Mouse (Mus musculus) neural tube, embryonic 13.5 days (tissue): ENCODE results near the gene Dab1. TPM values are rescaled to one million over a fixed set of nuclear protein-coding genes. Genes with fewer than 3 reads are reported as not detected.

Source experiments
- ATAC-seq: fragments of 200-750 bp; cut with Nextera tagmentation; 2 replicates; pipeline ENCODE4 v1.8.0; 2017; ENCODE audit warnings: low read depth, mild to moderate bottlenecking, moderate TSS enrichment, moderate library complexity
- H3K27ac ChIP-seq: fragments of 300-500 bp; sonication (generic); replicated peaks from 2 replicates; pipeline ENCODE4 v1.5.1; 2015; ENCODE audit warnings: moderate library complexity, mild to moderate bottlenecking, inconsistent platforms
- H3K27me3 ChIP-seq: fragments of 300-500 bp; sonication (generic); 2 replicates; pipeline ENCODE4 v1.6.1; 2015; ENCODE audit warnings: mild to moderate bottlenecking, inconsistent platforms
- H3K36me3 ChIP-seq: fragments of 300-500 bp; sonication (generic); 2 replicates; pipeline ENCODE4 v1.6.1; 2015; ENCODE audit warnings: mild to moderate bottlenecking, inconsistent platforms
- H3K4me1 ChIP-seq: fragments of 300-500 bp; sonication (generic); replicated peaks from 2 replicates; pipeline ENCODE4 v1.6.1; 2015; ENCODE audit warnings: inconsistent platforms
- H3K4me2 ChIP-seq: fragments of 300-500 bp; sonication (generic); 2 replicates; pipeline ENCODE4 v1.6.1; 2015; ENCODE audit warnings: inconsistent platforms, mild to moderate bottlenecking, moderate library complexity
- H3K4me3 ChIP-seq: fragments of 300-500 bp; sonication (generic); 2 replicates; pipeline ENCODE4 v1.5.1; 2015; ENCODE audit warnings: mild to moderate bottlenecking, inconsistent platforms
- H3K9ac ChIP-seq: fragments of 300-500 bp; sonication (generic); 2 replicates; pipeline ENCODE4 v1.6.1; 2015; ENCODE audit warnings: moderate library complexity, mild to moderate bottlenecking, inconsistent platforms
- H3K9me3 ChIP-seq: fragments of 300-500 bp; sonication (generic); 2 replicates; pipeline ENCODE4 v1.6.1; 2016; ENCODE audit warnings: inconsistent platforms
- WGBS: fragments of 180-500 bp; shearing (Covaris S2); methylation state at CpG from one replicate; pipeline ENCODE4 v1.1.7; 2015; 5-methylcytosine and 5-hydroxymethylcytosine counted together
- polyA plus RNA-seq: library from polyadenylated mRNA; unstranded; fragments of >200 nt; fragmentation: Nextera tagmentation; extraction: Ambion mirVana; gene quantifications from 2 replicates; pipeline ENCODE4 v1.2.1, GENCODE M21; 2015

Dab1 gene
- polyA plus RNA-seq, 1 experiment from 2014 or later, result 46.6 TPM

GRCm38 (mm10) chr4:104691026-104691425 lies 1071.9 kb downstream of the Dab1 start:
- Histone ChIP-seq H3K4me1 (peaks cover 29% of the 10 kb centered on the region), H3K4me3 (no peak overlapping the region), H3K9ac (no peak overlapping the region), H3K36me3 (no peaks in the 10 kb centered on the region), H3K27ac (no peak overlapping the region), H3K27me3 (no peaks in the 10 kb centered on the region), H3K9me3 (no peaks in the 10 kb centered on the region), H3K4me2 (no peak overlapping the region)
- no peak for ATAC-seq
- 86% methylated on average over 7 of the region's 7 CpGs for WGBS

- H3K4me1 ChIP-seq, result peaks cover 11% of the 10 kb centered on the region
- H3K9ac ChIP-seq, result no peak overlapping the region
- no peaks in the 10 kb centered on the region for H3K27me3 ChIP-seq
- WGBS, result 78% methylated on average over 11 of the region's 11 CpGs
- ATAC-seq, result no peak
- no peaks in the 10 kb centered on the region for H3K9me3 ChIP-seq
- no peaks in the 10 kb centered on the region for H3K36me3 ChIP-seq
- no peak overlapping the region for H3K27ac ChIP-seq
- no peak overlapping the region for H3K4me2 ChIP-seq
- no peak overlapping the region for H3K4me3 ChIP-seq
Observed at GRCm38 (mm10) chr4:104694188-104694587, 1075.0 kb downstream of the Dab1 start.

GRCm38 (mm10) chr4:104696522-104696921 lies 1077.4 kb downstream of the Dab1 start:
- H3K36me3 ChIP-seq, result no peaks in the 10 kb centered on the region
- no peaks in the 10 kb centered on the region for H3K9me3 ChIP-seq
- 93% methylated on average over 3 of the region's 3 CpGs for WGBS
- H3K27ac ChIP-seq, result no peak overlapping the region
- H3K4me2 ChIP-seq, result no peak overlapping the region
- no peak overlapping the region for H3K4me3 ChIP-seq
- H3K27me3 ChIP-seq, result no peaks in the 10 kb centered on the region
- H3K9ac ChIP-seq, result no peak overlapping the region
- H3K4me1 ChIP-seq, result peaks cover 8% of the 10 kb centered on the region
- no peak for ATAC-seq

- 70% methylated on average over 4 of the region's 4 CpGs for WGBS
- peaks cover 14% of the 10 kb centered on the region for H3K4me1 ChIP-seq
- H3K36me3 ChIP-seq, result no peaks in the 10 kb centered on the region
- no peak overlapping the region for H3K9ac ChIP-seq
- no peak overlapping the region for H3K4me2 ChIP-seq
- ATAC-seq, result no peak
- H3K4me3 ChIP-seq, result no peak overlapping the region
- H3K27me3 ChIP-seq, result no peaks in the 10 kb centered on the region
- no peak overlapping the region for H3K27ac ChIP-seq
- H3K9me3 ChIP-seq, result no peaks in the 10 kb centered on the region
Observed at GRCm38 (mm10) chr4:104697703-104698102, 1078.5 kb downstream of the Dab1 start.

- Histone ChIP-seq H3K36me3 (no peaks in the 10 kb centered on the region), H3K27me3 (no peaks in the 10 kb centered on the region; the same call in 1 of the 2 replicates), H3K9ac (no peak overlapping the region), H3K27ac (no peak overlapping the region), H3K4me2 (no peak overlapping the region), H3K4me3 (no peak overlapping the region), H3K9me3 (no peaks in the 10 kb centered on the region), H3K4me1 (peaks cover 6% of the 10 kb centered on the region)
- 77% methylated on average over 10 of the region's 10 CpGs for WGBS
- no peak for ATAC-seq
Observed at GRCm38 (mm10) chr4:104705664-104706645, 1086.8 kb downstream of the Dab1 start.

GRCm38 (mm10) chr4:104712338-104713083 lies 1093.4 kb downstream of the Dab1 start:
- Histone ChIP-seq H3K4me2 (no peak overlapping the region), H3K9ac (no peak overlapping the region), H3K27ac (no peak overlapping the region), H3K9me3 (no peaks in the 10 kb centered on the region), H3K27me3 (no peaks in the 10 kb centered on the region; the same call in 1 of the 2 replicates), H3K4me1 (peaks cover 30% of the 10 kb centered on the region), H3K36me3 (no peaks in the 10 kb centered on the region), H3K4me3 (no peak overlapping the region)
- no peak for ATAC-seq
- 78% methylated on average over 15 of the region's 15 CpGs for WGBS

- H3K27ac ChIP-seq, result no peak overlapping the region
Observed at GRCm38 (mm10) chr4:104714925-104715519, 1095.9 kb downstream of the Dab1 start.

GRCm38 (mm10) chr4:104715857-104716256 lies 1096.7 kb downstream of the Dab1 start:
- no peak for ATAC-seq
- H3K27me3 ChIP-seq, result no peaks in the 10 kb centered on the region
- 71% methylated on average over 6 of the region's 6 CpGs for WGBS

More at GRCm38 (mm10) chr4:104714925-104715519, 1095.9 kb downstream of the Dab1 start:
- peaks cover 52% of the 10 kb centered on the region for H3K4me1 ChIP-seq
- no peak overlapping the region for H3K4me2 ChIP-seq
- H3K9me3 ChIP-seq, result no peaks in the 10 kb centered on the region
- no peak overlapping the region for H3K9ac ChIP-seq
- no peaks in the 10 kb centered on the region for H3K36me3 ChIP-seq
- H3K4me3 ChIP-seq, result no peak overlapping the region
- H3K27me3 ChIP-seq, result no peaks in the 10 kb centered on the region
- WGBS, result 69% methylated on average over 9 of the region's 9 CpGs
- no peak for ATAC-seq

GRCm38 (mm10) chr4:104716506-104716905 lies 1097.3 kb downstream of the Dab1 start:
- H3K4me3 ChIP-seq, result no peak overlapping the region
- no peak overlapping the region for H3K27ac ChIP-seq
- no peak overlapping the region for H3K9ac ChIP-seq
- 63% methylated on average over 1 of the region's 1 CpGs for WGBS
- no peak overlapping the region for H3K4me2 ChIP-seq
- H3K27me3 ChIP-seq, result no peaks in the 10 kb centered on the region
- H3K36me3 ChIP-seq, result no peaks in the 10 kb centered on the region
- H3K9me3 ChIP-seq, result no peaks in the 10 kb centered on the region
- no peak for ATAC-seq
- H3K4me1 ChIP-seq, result peaks cover 56% of the 10 kb centered on the region

More at GRCm38 (mm10) chr4:104715857-104716256, 1096.7 kb downstream of the Dab1 start:
- Histone ChIP-seq H3K4me1 (peaks cover 56% of the 10 kb centered on the region), H3K4me3 (no peak overlapping the region), H3K9ac (no peak overlapping the region), H3K36me3 (no peaks in the 10 kb centered on the region), H3K4me2 (no peak overlapping the region), H3K27ac (no peak overlapping the region), H3K9me3 (no peaks in the 10 kb centered on the region)

GRCm38 (mm10) chr4:104718973-104719795 lies 1100.0 kb downstream of the Dab1 start:
- ATAC-seq, result no peak; the same call in 1 of the 2 replicates

GRCm38 (mm10) chr4:104723527-104724045 lies 1104.4 kb downstream of the Dab1 start:
- H3K27ac ChIP-seq, result peak overlapping the region; percentile 49; the same call in 1 of the 2 replicates
- 61% methylated on average over 6 of the region's 6 CpGs for WGBS
- H3K9ac ChIP-seq, result no peak overlapping the region
- no peaks in the 10 kb centered on the region for H3K9me3 ChIP-seq
- ATAC-seq, result no peak
- H3K27me3 ChIP-seq, result no peaks in the 10 kb centered on the region
- peaks cover 31% of the 10 kb centered on the region for H3K4me1 ChIP-seq
- peaks cover 8% of the 10 kb centered on the region; the same call in 1 of the 2 replicates for H3K36me3 ChIP-seq
- no peak overlapping the region for H3K4me3 ChIP-seq
- no peak overlapping the region for H3K4me2 ChIP-seq

More at GRCm38 (mm10) chr4:104718973-104719795, 1100.0 kb downstream of the Dab1 start:
- H3K4me2 ChIP-seq, result no peak overlapping the region
- H3K36me3 ChIP-seq, result no peaks in the 10 kb centered on the region
- H3K4me3 ChIP-seq, result no peak overlapping the region
- 26% methylated on average over 13 of the region's 13 CpGs for whole genome bisulfite sequencing
- H3K27ac ChIP-seq, result peak overlapping the region; percentile 14; the same call in 1 of the 2 replicates
- H3K9ac ChIP-seq, result no peak overlapping the region; the same call in none of the 2 replicates
- H3K9me3 ChIP-seq, result no peaks in the 10 kb centered on the region
- H3K27me3 ChIP-seq, result no peaks in the 10 kb centered on the region
- H3K4me1 ChIP-seq, result peaks cover 52% of the 10 kb centered on the region
